Mouse (Mus musculus) thymus, adult 2 months (tissue): ENCODE results near the gene Swap70.
"Not testable (repeated sequence)": the region's sequence is repeated elsewhere in the genome, so short reads cannot be mapped to it uniquely, and the experiment has no call there.

Experiments used
- CTCF ChIP-seq: fragments of 200-500 bp; IDR thresholded peaks from 2 replicates; pipeline ENCODE4 v1.5.1; 2012; ENCODE audit warnings: mild to moderate bottlenecking, control low read depth, low read length, moderate library complexity, borderline replicate concordance; ENCODE audit not compliant: control insufficient read depth, poor library complexity, insufficient read depth; ENCODE audit errors: extremely low read depth
- POLR2A ChIP-seq: fragments of 200-500 bp; IDR thresholded peaks from 2 replicates; pipeline ENCODE4 v1.6.1; 2012; ENCODE audit warnings: mild to moderate bottlenecking, low read length, control low read depth, moderate library complexity; ENCODE audit not compliant: control insufficient read depth, poor library complexity, insufficient read depth; ENCODE audit errors: extremely low read depth

- TF ChIP-seq CTCF, POLR2A: not testable (repeated sequence)
Measured at GRCm38 (mm10) chr7:110231127-110231526, 9.6 kb downstream of the Swap70 start.
